Mouse (Mus musculus) megakaryocyte-erythroid progenitor cell, adult 5-6 weeks (primary cell): ENCODE results near the gene Ccdc3. TPM values are rescaled to one million over a fixed set of nuclear protein-coding genes. Genes with fewer than 3 reads are reported as not detected.
"Not testable (repeated sequence)": the region's sequence is repeated elsewhere in the genome, so short reads cannot be mapped to it uniquely, and the experiment has no call there.

ENCODE experiments used
- ATAC-seq: replicated peaks from 2 replicates; pipeline ENCODE4 v1.8.0; 2016; ENCODE audit warnings: mild to moderate bottlenecking, inconsistent platforms; ENCODE audit not compliant: severe bottlenecking, poor library complexity, low FRiP score, low TSS enrichment
- total RNA-seq, 2 experiments: library from RNA; stranded (forward) in 1 of 2; stranded (reverse) in 1 of 2; fragments of 200-1000, 215-1000 nt in 1 of 2; fragments of >200 nt in 1 of 2; fragmentation: Nextera tagmentation in 1 of 2; gene quantifications; 2 replicates each; pipeline ENCODE4 v1.2.3; 2014 to 2017

Gene Ccdc3
- total RNA-seq, 2 experiments from 2014 or later = not detected

GRCm38 (mm10) chr2:5199289-5199688 lies 61.7 kb downstream of the Ccdc3 start:
- no peak for ATAC-seq

- no peak for ATAC-seq
These were observed 63.3 kb downstream of the Ccdc3 start for GRCm38 (mm10) chr2:5200817-5201364.

- no peak for ATAC-seq
These were observed 65.6 kb downstream of the Ccdc3 start for GRCm38 (mm10) chr2:5203146-5203545.

- no peak for ATAC-seq
These were observed 67.4 kb downstream of the Ccdc3 start for GRCm38 (mm10) chr2:5204941-5205340.

GRCm38 (mm10) chr2:5206651-5207050 lies 69.1 kb downstream of the Ccdc3 start:
- no peak for ATAC-seq

- no peak for ATAC-seq
These were observed 77.0 kb downstream of the Ccdc3 start for GRCm38 (mm10) chr2:5214581-5214980.

- no peak for ATAC-seq
These were observed 77.8 kb downstream of the Ccdc3 start for GRCm38 (mm10) chr2:5215252-5215815.

GRCm38 (mm10) chr2:5219206-5219605 lies 81.6 kb downstream of the Ccdc3 start:
- ATAC-seq = no peak

GRCm38 (mm10) chr2:5219847-5220375 lies 82.3 kb downstream of the Ccdc3 start:
- no peak for ATAC-seq

- no peak for ATAC-seq
These were observed 85.0 kb downstream of the Ccdc3 start for GRCm38 (mm10) chr2:5222571-5222970.

GRCm38 (mm10) chr2:5236846-5237482 lies 99.4 kb downstream of the Ccdc3 start:
- ATAC-seq = no peak

GRCm38 (mm10) chr2:5237870-5238269 lies 100.3 kb downstream of the Ccdc3 start:
- no peak for ATAC-seq

GRCm38 (mm10) chr2:5239492-5239891 lies 101.9 kb downstream of the Ccdc3 start:
- no peak for ATAC-seq

GRCm38 (mm10) chr2:5241469-5241897 lies 103.9 kb downstream of the Ccdc3 start:
- no peak for ATAC-seq

- not testable (repeated sequence) for ATAC-seq
These were observed 111.6 kb downstream of the Ccdc3 start for GRCm38 (mm10) chr2:5249199-5249598.

GRCm38 (mm10) chr2:5249969-5250368 lies 112.4 kb downstream of the Ccdc3 start:
- no peak for ATAC-seq

GRCm38 (mm10) chr2:5258250-5258649 lies 120.7 kb downstream of the Ccdc3 start:
- ATAC-seq = no peak

GRCm38 (mm10) chr2:5262279-5262678 lies 124.7 kb downstream of the Ccdc3 start:
- no peak for ATAC-seq

- ATAC-seq = no peak
These were observed 130.4 kb downstream of the Ccdc3 start for GRCm38 (mm10) chr2:5267980-5268379.
